Mouse (Mus musculus) layer of hippocampus, postnatal 36 days (tissue): ENCODE results near the gene Pdlim5. TPM values are rescaled to one million over a fixed set of nuclear protein-coding genes. Genes with fewer than 3 reads are reported as not detected.

Experiments used
- total RNA-seq, 2 experiments: library from RNA; stranded (reverse); gene quantifications; 2 replicates each; pipeline ENCODE4 v1.2.3; 2021

Gene Pdlim5
- total RNA-seq, 2 experiments from 2014 or later = 22.6 to 25.7 TPM

Other genes starting within 250 kb of the Pdlim5 start
- gene Bmpr1b, start 226.3 kb downstream of the Pdlim5 start, total RNA-seq = 10 to 100 TPM; 18.7 to 19.0 TPM
- 1 to 10 TPM; 2.5 to 3.9 TPM for gene Gbp5, start 98.3 kb upstream of the Pdlim5 start, total RNA-seq
- 1 to 10 TPM; 2.3 to 2.4 TPM for gene Gbp7, start 134.6 kb upstream of the Pdlim5 start, total RNA-seq
- 1 to 10 TPM; 4.2 to 6.2 TPM for gene Gbp3, start 164.3 kb upstream of the Pdlim5 start, total RNA-seq
- gene Gbp2b, start 199.2 kb upstream of the Pdlim5 start, total RNA-seq = not detected
- gene Gbp2, start 224.9 kb upstream of the Pdlim5 start, total RNA-seq = 1 to 10 TPM; 1.6 to 3.3 TPM